Mouse (Mus musculus): ENCODE data around the gene Ufc1. TPM values are rescaled to one million over a fixed set of nuclear protein-coding genes. Genes with fewer than 3 reads are reported as not detected.

Gene Ufc1
- total and polyA plus RNA-seq, 2 experiments from 2014 or later: 90.1 to 142 TPM

- no peaks in the 10 kb centered on the region for H3K9me3 ChIP-seq (ENCODE audit: low read length)
- no peak overlapping the region for H3K4me2 ChIP-seq (ENCODE audit: low read depth, low read length)
- no peak overlapping the region for H3K4me3 ChIP-seq (ENCODE audit: low read length)
- no peak for TF ChIP-seq CTCF (IDR thresholded peaks at IDR 0.05; ENCODE audit: low read depth)
- H3K4me1 ChIP-seq (ENCODE audit: insufficient read depth, low read length): peaks cover 6% of the 10 kb centered on the region
- WGBS: 88% methylated on average over 14 of the region's 14 CpGs
- H3K27ac ChIP-seq: no peak overlapping the region
- DNase-seq (ENCODE audit: low spot score): no peak
- no peak for ATAC-seq
- peaks cover 44% of the 10 kb centered on the region for H3K36me3 ChIP-seq (ENCODE audit: insufficient read depth, low read length)
- H3K27me3 ChIP-seq (ENCODE audit: insufficient read depth, low read length): no peaks in the 10 kb centered on the region
- no peak overlapping the region for H3K9ac ChIP-seq (replicated peaks; ENCODE audit: low read length)
These were observed 15.7 kb downstream of the Ufc1 start for GRCm38 (mm10) chr1:171279012-171279705.

- H3K27me3 ChIP-seq (ENCODE audit: insufficient read depth, low read length): no peaks in the 10 kb centered on the region
- no peaks in the 10 kb centered on the region for H3K9me3 ChIP-seq (ENCODE audit: low read length)
- 95% methylated on average over 8 of the region's 8 CpGs for WGBS
- DNase-seq (ENCODE audit: low spot score): no peak
- peaks cover 6% of the 10 kb centered on the region for H3K4me1 ChIP-seq (ENCODE audit: insufficient read depth, low read length)
- ATAC-seq: no peak
- H3K4me2 ChIP-seq (ENCODE audit: low read depth, low read length): no peak overlapping the region
- no peak overlapping the region for H3K27ac ChIP-seq
- TF ChIP-seq CTCF (IDR thresholded peaks at IDR 0.05; ENCODE audit: low read depth): no peak
- H3K36me3 ChIP-seq (ENCODE audit: insufficient read depth, low read length): peaks cover 48% of the 10 kb centered on the region
- no peak overlapping the region for H3K9ac ChIP-seq (replicated peaks; ENCODE audit: low read length)
- no peak overlapping the region for H3K4me3 ChIP-seq (ENCODE audit: low read length)
These were observed 16.4 kb downstream of the Ufc1 start for GRCm38 (mm10) chr1:171278436-171278835.

DNA sequence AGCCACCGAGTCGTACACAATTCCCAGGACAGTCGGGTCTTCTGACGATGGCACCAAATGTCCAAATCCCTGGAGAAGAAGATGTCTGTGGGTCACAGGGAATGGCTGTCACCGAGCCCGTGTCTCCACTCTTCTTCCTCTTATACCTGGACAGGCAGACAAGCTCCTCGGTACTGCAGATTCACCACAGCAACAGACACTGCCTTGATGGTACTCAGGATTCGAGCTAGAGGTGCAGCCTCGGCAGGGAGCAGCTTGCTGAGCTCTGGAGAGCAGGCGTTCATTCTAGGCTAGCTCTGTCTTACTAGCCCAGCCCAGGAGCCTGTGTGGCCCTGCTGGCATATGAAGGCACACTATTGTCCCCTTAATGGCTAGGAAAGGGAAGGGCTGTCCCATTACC, 17.1 kb downstream of the Ufc1 start:
- DNase-seq (ENCODE audit: low spot score): no peak
- 88% methylated on average over 10 of the region's 10 CpGs for WGBS

DNA sequence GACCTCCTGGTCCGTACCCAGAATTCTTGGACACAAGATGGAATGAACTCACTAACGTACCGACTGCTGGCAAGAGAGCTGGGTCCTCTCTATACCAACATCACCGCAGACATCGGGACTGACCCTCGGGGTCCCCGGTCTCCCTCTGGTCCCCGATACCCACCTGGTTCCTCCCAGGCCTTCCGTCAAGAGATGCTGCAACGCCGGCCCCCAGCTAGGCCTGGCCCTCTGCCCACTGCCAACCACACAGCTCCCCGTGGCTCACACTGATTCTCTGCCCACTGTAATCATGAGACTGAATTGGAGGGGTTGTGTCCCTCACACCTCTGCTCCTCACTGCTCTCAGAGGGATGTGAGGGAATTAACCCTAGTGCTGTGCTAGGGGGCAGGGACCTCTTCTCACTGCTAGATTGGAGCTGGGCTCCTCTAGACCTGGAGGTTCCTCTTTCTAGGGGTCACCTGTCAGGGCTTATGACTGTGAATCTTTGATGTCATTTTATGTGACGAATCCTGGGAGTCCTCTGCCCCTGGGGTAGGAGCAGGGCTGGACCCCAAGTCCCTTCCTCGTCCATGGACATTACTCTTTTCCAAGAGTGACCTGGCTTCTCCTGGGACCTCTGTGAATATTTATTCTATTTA, 18.6 kb downstream of the Ufc1 start:
- H3K9me3 ChIP-seq (ENCODE audit: low read length): no peaks in the 10 kb centered on the region
- no peak for TF ChIP-seq CTCF (IDR thresholded peaks at IDR 0.05; ENCODE audit: low read depth)
- peaks cover 7% of the 10 kb centered on the region for H3K4me1 ChIP-seq (ENCODE audit: insufficient read depth, low read length)
- DNase-seq (ENCODE audit: low spot score) (no peak), ATAC-seq (no peak)
- H3K9ac ChIP-seq (replicated peaks; ENCODE audit: low read length): no peak overlapping the region
- WGBS: 87% methylated on average over 14 of the region's 14 CpGs
- peaks cover 56% of the 10 kb centered on the region for H3K36me3 ChIP-seq (ENCODE audit: insufficient read depth, low read length)
- H3K4me3 ChIP-seq (ENCODE audit: low read length): no peak overlapping the region
- no peak overlapping the region for H3K27ac ChIP-seq
- no peak overlapping the region for H3K4me2 ChIP-seq (ENCODE audit: low read depth, low read length)
- H3K27me3 ChIP-seq (ENCODE audit: insufficient read depth, low read length): no peaks in the 10 kb centered on the region

More for the DNA sequence above, 17.1 kb downstream of the Ufc1 start:
- Histone ChIP-seq H3K9me3 (ENCODE audit: low read length) (no peaks in the 10 kb centered on the region), H3K4me1 (ENCODE audit: insufficient read depth, low read length) (peaks cover 6% of the 10 kb centered on the region), H3K36me3 (ENCODE audit: insufficient read depth, low read length) (peaks cover 51% of the 10 kb centered on the region), H3K4me2 (ENCODE audit: low read depth, low read length) (no peak overlapping the region), H3K4me3 (ENCODE audit: low read length) (no peak overlapping the region), H3K9ac (replicated peaks; ENCODE audit: low read length) (no peak overlapping the region), H3K27me3 (ENCODE audit: insufficient read depth, low read length) (no peaks in the 10 kb centered on the region), H3K27ac (no peak overlapping the region)
- no peak for TF ChIP-seq CTCF (IDR thresholded peaks at IDR 0.05; ENCODE audit: low read depth)
- ATAC-seq: no peak

- no peak for ATAC-seq
- DNase-seq (ENCODE audit: low spot score): no peak
- H3K9ac ChIP-seq (replicated peaks; ENCODE audit: low read length): no peak overlapping the region
- no peak overlapping the region for H3K4me3 ChIP-seq (ENCODE audit: low read length)
- no peak for TF ChIP-seq CTCF (IDR thresholded peaks at IDR 0.05; ENCODE audit: low read depth)
- H3K27ac ChIP-seq: no peak overlapping the region
- H3K9me3 ChIP-seq (ENCODE audit: low read length): no peaks in the 10 kb centered on the region
- peaks cover 9% of the 10 kb centered on the region for H3K4me1 ChIP-seq (ENCODE audit: insufficient read depth, low read length)
- 72% methylated on average over 11 of the region's 11 CpGs for WGBS
- peaks cover 56% of the 10 kb centered on the region for H3K36me3 ChIP-seq (ENCODE audit: insufficient read depth, low read length)
- H3K4me2 ChIP-seq (ENCODE audit: low read depth, low read length): no peak overlapping the region
- H3K27me3 ChIP-seq (ENCODE audit: insufficient read depth, low read length): no peaks in the 10 kb centered on the region
These were observed 19.6 kb downstream of the Ufc1 start for GRCm38 (mm10) chr1:171275144-171275734.

DNA sequence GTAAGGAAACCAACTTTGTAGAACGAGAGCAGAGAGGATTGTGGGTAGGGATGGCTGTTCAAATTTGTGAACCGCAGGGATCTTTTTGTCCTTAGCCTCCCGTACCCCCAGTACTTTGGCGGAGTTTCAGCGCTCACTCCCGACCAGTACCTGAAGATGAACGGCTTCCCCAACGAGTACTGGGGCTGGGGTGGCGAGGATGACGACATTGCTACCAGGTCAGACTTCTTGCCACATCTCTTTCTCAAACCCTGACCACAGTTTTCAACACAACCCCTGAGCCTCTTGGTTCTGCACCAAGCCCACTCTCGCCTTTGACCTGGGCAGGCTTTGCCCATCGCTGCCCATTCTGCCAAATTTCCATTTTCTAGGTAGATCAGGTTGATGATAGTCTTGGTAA, 20.7 kb downstream of the Ufc1 start:
- H3K4me2 ChIP-seq (ENCODE audit: low read depth, low read length): no peak overlapping the region
- peaks cover 56% of the 10 kb centered on the region for H3K36me3 ChIP-seq (ENCODE audit: insufficient read depth, low read length)
- no peaks in the 10 kb centered on the region for H3K27me3 ChIP-seq (ENCODE audit: insufficient read depth, low read length)
- DNase-seq (ENCODE audit: low spot score): no peak
- WGBS: 94% methylated on average over 12 of the region's 12 CpGs
- H3K4me3 ChIP-seq (ENCODE audit: low read length): no peak overlapping the region
- no peak overlapping the region for H3K9ac ChIP-seq (replicated peaks; ENCODE audit: low read length)
- no peaks in the 10 kb centered on the region for H3K9me3 ChIP-seq (ENCODE audit: low read length)
- H3K4me1 ChIP-seq (ENCODE audit: insufficient read depth, low read length): 0 out of 2 replicates have a peak, but pooled peaks cover 5% of the 10 kb centered on the region
- TF ChIP-seq CTCF (IDR thresholded peaks at IDR 0.05; ENCODE audit: low read depth): no peak
- ATAC-seq: no peak
- H3K27ac ChIP-seq: no peak overlapping the region
